Mouse (Mus musculus): ENCODE data around the gene Tkfc. TPM values are rescaled to one million over a fixed set of nuclear protein-coding genes. Genes with fewer than 3 reads are reported as not detected.

The Tkfc gene
- 20.0 and 23.3 TPM in 2 replicates for polyA plus RNA-seq (2014; fragmentation: Nextera tagmentation; extraction: Ambion mirVana)

DNA sequence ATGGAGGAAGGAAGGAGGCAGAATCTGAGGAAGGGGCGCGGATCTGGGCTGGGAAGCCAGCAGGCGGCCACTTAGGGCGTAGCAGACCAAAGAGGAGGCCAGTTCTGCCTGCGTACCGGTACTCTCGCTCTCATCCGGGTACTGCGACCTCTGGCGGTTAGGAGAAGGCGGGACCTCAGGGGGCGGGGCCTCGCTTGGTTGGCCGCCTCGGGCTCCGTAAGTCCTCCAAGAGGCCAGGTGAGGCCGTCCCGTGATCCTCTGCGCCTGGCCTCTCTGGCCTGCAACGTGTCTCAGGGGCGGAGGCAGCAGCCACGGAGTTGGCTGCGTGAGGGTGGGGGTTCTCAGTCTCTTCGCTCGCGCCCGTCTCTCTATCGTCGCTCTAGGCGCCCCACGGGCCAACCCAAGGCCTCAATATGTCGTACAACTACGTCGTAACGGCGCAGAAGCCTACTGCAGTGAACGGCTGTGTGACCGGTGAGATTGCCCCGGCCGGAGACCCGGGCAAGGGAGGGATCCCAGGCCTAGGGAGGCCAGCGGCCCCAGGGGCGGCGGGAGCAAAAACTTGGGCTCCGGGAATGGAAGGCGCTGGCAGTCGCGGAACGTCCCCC lies at the start of gene Tkfc, which contains the start of gene Ddb1:
Gene Tkfc (minus strand): TSS at position 362 of the 608 bp plus-strand sequence.
Gene Ddb1 (plus strand): TSS at position 35 of the 608 bp plus-strand sequence.
- H3K4me3 ChIP-seq (ENCODE audit: low read depth, low read length), result peak within 1 kb of the TSS; percentile 98
- DNase-seq (ENCODE audit: low spot score), result peak; percentile 100
- no peaks in the 10 kb centered on the region for H3K9me3 ChIP-seq (replicated peaks; ENCODE audit: control insufficient read depth, low read length)
- no peaks in the 10 kb centered on the region for H3K27me3 ChIP-seq (ENCODE audit: control insufficient read depth, insufficient read depth, low read length)
- H3K4me1 ChIP-seq (ENCODE audit: control insufficient read depth, insufficient read depth, low read length), result peaks cover 4% of the 10 kb centered on the region; the same call in 1 of the 2 replicates
- H3K36me3 ChIP-seq (replicated peaks; ENCODE audit: control insufficient read depth, insufficient read depth, low read depth, low read length), result peaks cover 4% of the 10 kb centered on the region
- peak within 1 kb of the TSS; percentile 83 for H3K27ac ChIP-seq (replicated peaks; ENCODE audit: low read depth, low read length)
- H3K9ac ChIP-seq (replicated peaks; ENCODE audit: low read length), result peak within 1 kb of the TSS; percentile 97
- peak; percentile 95 for ATAC-seq (replicated peaks; ENCODE audit: insufficient number of reproducible peaks, low FRiP score, low TSS enrichment, low read depth)
- under 1% methylated on average over 49 of the region's 49 CpGs for WGBS
- peak within 1 kb of the TSS; percentile 70 for H3K4me2 ChIP-seq (ENCODE audit: low read depth, low read length)

DNA sequence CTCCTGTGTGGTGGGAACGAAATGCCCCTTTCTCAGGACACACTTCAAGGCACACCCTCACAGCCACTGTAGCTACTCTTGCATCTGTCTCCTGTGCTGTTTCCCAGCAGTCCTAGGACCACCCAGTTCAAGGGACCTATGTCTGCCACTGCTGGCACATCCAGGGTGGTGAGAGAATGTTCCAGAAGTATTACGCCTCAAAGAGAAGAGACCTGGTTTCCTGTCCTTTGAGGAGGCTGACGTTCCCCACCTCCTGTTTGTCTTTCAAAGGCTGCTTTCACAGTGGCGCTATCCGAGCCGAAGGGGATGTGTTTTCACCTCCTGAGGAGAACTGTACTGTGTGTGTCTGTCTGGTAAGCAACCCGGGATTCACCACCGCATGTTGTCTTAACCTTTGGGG lies 42.7 kb upstream of the Tkfc start:
- no peaks in the 10 kb centered on the region for H3K9me3 ChIP-seq (replicated peaks; ENCODE audit: control insufficient read depth, low read length)
- no peak overlapping the region for H3K4me2 ChIP-seq (ENCODE audit: low read depth, low read length)
- ATAC-seq (replicated peaks; ENCODE audit: insufficient number of reproducible peaks, low FRiP score, low TSS enrichment, low read depth), result no peak
- no peak overlapping the region for H3K27ac ChIP-seq (replicated peaks; ENCODE audit: low read depth, low read length)
- no peaks in the 10 kb centered on the region for H3K27me3 ChIP-seq (ENCODE audit: control insufficient read depth, insufficient read depth, low read length)
- 66% methylated on average over 8 of the region's 8 CpGs for WGBS
- H3K4me1 ChIP-seq (ENCODE audit: control insufficient read depth, insufficient read depth, low read length), result no peaks in the 10 kb centered on the region
- no peak overlapping the region for H3K4me3 ChIP-seq (ENCODE audit: low read depth, low read length)
- DNase-seq (ENCODE audit: low spot score), result no peak
- H3K36me3 ChIP-seq (replicated peaks; ENCODE audit: control insufficient read depth, insufficient read depth, low read depth, low read length), result no peaks in the 10 kb centered on the region
- no peak overlapping the region for H3K9ac ChIP-seq (replicated peaks; ENCODE audit: low read length)

DNA sequence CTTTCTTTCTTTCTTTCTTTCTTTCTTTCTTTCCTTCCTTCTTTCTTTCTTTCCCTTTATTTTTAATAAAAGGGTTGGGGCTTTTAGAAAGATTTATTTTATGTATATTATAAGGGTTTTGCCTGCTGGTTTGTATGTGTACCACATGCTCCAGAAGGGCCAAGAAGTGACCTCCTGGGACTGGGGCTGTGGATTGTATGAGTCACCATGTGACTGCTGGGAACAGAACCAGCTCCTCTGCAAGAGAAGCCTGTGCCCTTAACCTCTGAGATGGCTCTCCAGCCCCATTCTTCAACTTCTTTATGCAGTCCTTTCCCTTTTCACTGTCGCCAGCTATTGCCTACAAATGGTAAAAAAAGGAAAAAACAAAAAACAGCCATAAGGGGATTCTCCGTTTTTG lies 40.2 kb upstream of the Tkfc start:
- no peak for ATAC-seq (replicated peaks; ENCODE audit: insufficient number of reproducible peaks, low FRiP score, low TSS enrichment, low read depth)
- WGBS, result 87% methylated on average over 2 of the region's 2 CpGs

DNA sequence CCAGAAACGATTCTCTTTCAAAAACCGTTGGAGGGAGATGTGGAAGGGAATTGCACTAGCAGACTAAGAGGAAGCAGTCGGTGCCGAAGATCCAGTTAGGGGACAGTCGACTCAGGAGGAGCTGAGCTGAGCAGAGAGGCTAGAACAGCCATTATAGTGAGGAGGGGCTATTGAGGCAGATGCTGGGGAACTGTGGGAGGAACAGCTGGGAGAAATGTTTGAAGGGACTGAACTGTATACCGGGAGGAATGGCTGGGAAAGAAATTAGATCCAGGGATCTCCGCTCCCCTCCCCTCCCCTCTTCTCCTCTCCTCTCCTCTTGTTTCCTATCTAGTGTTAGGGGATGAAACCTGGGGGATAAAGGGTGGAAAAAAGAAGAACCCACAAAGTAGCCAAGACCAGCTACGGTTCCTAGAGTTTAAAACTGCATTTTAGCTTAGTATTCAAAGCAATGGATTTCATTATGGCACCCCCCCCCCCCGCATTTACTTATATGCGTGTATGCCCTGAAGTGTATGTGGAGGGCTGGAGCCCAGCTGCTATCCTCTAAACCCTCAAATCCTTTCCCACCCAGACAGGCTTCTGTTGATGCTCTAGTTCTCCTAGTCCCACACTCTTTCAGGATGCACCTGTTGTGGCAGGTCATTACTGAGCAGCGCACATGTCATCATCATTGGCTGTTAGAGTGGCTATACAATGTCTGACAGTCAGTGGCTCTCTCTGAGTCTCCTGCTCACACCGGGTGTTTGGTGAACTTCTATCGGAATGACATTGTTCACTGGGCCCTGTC lies 35.3 kb upstream of the Tkfc start:
- DNase-seq (ENCODE audit: low spot score), result peak; percentile 38
- 0 out of 2 replicates have a peak, but pooled peaks have one; percentile 58 for ATAC-seq (replicated peaks; ENCODE audit: insufficient number of reproducible peaks, low FRiP score, low TSS enrichment, low read depth)
- H3K9ac ChIP-seq (replicated peaks; ENCODE audit: low read length), result peak overlapping the region; percentile 6; the same call in 1 of the 2 replicates
- no peaks in the 10 kb centered on the region for H3K4me1 ChIP-seq (ENCODE audit: control insufficient read depth, insufficient read depth, low read length)
- H3K36me3 ChIP-seq (replicated peaks; ENCODE audit: control insufficient read depth, insufficient read depth, low read depth, low read length), result no peaks in the 10 kb centered on the region
- H3K27me3 ChIP-seq (ENCODE audit: control insufficient read depth, insufficient read depth, low read length), result no peaks in the 10 kb centered on the region
- H3K27ac ChIP-seq (replicated peaks; ENCODE audit: low read depth, low read length), result no peak overlapping the region; the same call in 1 of the 2 replicates
- 41% methylated on average over 13 of the region's 13 CpGs for WGBS
- no peak overlapping the region for H3K4me2 ChIP-seq (ENCODE audit: low read depth, low read length)
- no peaks in the 10 kb centered on the region for H3K9me3 ChIP-seq (replicated peaks; ENCODE audit: control insufficient read depth, low read length)
- no peak overlapping the region for H3K4me3 ChIP-seq (ENCODE audit: low read depth, low read length)

More for the DNA sequence above, 40.2 kb upstream of the Tkfc start:
- H3K9me3 ChIP-seq (replicated peaks; ENCODE audit: control insufficient read depth, low read length), result no peaks in the 10 kb centered on the region
- H3K4me3 ChIP-seq (ENCODE audit: low read depth, low read length), result no peak overlapping the region
- no peaks in the 10 kb centered on the region for H3K36me3 ChIP-seq (replicated peaks; ENCODE audit: control insufficient read depth, insufficient read depth, low read depth, low read length)
- H3K4me1 ChIP-seq (ENCODE audit: control insufficient read depth, insufficient read depth, low read length), result no peaks in the 10 kb centered on the region
- no peak for DNase-seq (ENCODE audit: low spot score)
- H3K27ac ChIP-seq (replicated peaks; ENCODE audit: low read depth, low read length), result no peak overlapping the region
- no peak overlapping the region for H3K9ac ChIP-seq (replicated peaks; ENCODE audit: low read length)
- no peak overlapping the region for H3K4me2 ChIP-seq (ENCODE audit: low read depth, low read length)
- H3K27me3 ChIP-seq (ENCODE audit: control insufficient read depth, insufficient read depth, low read length), result no peaks in the 10 kb centered on the region

DNA sequence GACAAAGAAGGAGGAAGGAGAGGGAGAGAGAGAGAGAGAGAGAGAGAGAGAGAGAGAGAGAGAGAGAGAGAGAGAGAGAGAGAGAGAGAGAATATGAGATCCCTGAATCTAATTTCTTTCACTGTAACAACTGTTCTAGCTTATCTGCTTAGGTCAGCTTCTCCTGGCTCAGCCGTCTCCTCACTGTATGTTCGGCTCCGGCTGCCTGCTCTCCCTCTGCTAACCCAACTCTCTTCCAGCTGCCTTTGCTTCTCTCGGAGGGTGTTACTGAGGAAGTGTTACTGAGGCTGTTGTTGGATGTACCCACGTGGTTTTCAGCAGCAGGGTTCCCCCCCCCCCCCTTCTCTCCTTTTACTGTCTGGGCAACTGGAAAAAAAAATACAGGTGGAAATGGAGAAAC lies 34.6 kb upstream of the Tkfc start:
- H3K4me3 ChIP-seq (ENCODE audit: low read depth, low read length), result no peak overlapping the region
- ATAC-seq (replicated peaks; ENCODE audit: insufficient number of reproducible peaks, low FRiP score, low TSS enrichment, low read depth) (no peak), DNase-seq (ENCODE audit: low spot score) (no peak)
- H3K27me3 ChIP-seq (ENCODE audit: control insufficient read depth, insufficient read depth, low read length), result no peaks in the 10 kb centered on the region
- no peak overlapping the region; the same call in 1 of the 2 replicates for H3K27ac ChIP-seq (replicated peaks; ENCODE audit: low read depth, low read length)
- no peak overlapping the region for H3K4me2 ChIP-seq (ENCODE audit: low read depth, low read length)
- no peaks in the 10 kb centered on the region for H3K9me3 ChIP-seq (replicated peaks; ENCODE audit: control insufficient read depth, low read length)
- peak overlapping the region; percentile 6; the same call in 1 of the 2 replicates for H3K9ac ChIP-seq (replicated peaks; ENCODE audit: low read length)
- H3K4me1 ChIP-seq (ENCODE audit: control insufficient read depth, insufficient read depth, low read length), result no peaks in the 10 kb centered on the region
- WGBS, result 11% methylated on average over 5 of the region's 5 CpGs
- H3K36me3 ChIP-seq (replicated peaks; ENCODE audit: control insufficient read depth, insufficient read depth, low read depth, low read length), result no peaks in the 10 kb centered on the region

DNA sequence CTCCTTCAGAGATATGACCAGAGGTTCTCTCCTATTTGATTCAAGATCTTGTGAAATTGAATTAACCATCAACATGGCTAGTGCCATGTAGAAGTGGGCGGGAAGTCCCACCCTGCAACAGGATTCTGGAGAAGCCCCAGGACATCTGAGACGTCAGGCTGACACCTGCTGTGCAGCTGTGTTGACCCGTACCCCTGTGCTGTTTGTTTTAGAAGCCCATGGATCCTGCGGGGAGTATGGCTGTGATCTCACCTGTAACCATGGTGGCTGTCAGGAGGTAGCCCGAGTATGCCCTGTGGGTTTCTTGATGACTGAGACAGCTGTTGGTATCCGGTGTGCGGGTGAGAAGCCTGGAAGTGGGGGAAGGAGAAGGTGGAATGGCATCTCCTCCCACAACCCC lies 32.4 kb upstream of the Tkfc start:
- Histone ChIP-seq H3K9ac (replicated peaks; ENCODE audit: low read length) (no peak overlapping the region), H3K9me3 (replicated peaks; ENCODE audit: control insufficient read depth, low read length) (no peaks in the 10 kb centered on the region), H3K4me2 (ENCODE audit: low read depth, low read length) (no peak overlapping the region), H3K27ac (replicated peaks; ENCODE audit: low read depth, low read length) (no peak overlapping the region), H3K4me3 (ENCODE audit: low read depth, low read length) (no peak overlapping the region), H3K36me3 (replicated peaks; ENCODE audit: control insufficient read depth, insufficient read depth, low read depth, low read length) (no peaks in the 10 kb centered on the region), H3K27me3 (ENCODE audit: control insufficient read depth, insufficient read depth, low read length) (no peaks in the 10 kb centered on the region), H3K4me1 (ENCODE audit: control insufficient read depth, insufficient read depth, low read length) (0 out of 2 replicates have a peak, but pooled peaks cover 2% of the 10 kb centered on the region)
- ATAC-seq (replicated peaks; ENCODE audit: insufficient number of reproducible peaks, low FRiP score, low TSS enrichment, low read depth) (no peak), DNase-seq (ENCODE audit: low spot score) (no peak)
- 56% methylated on average over 7 of the region's 7 CpGs for WGBS

DNA sequence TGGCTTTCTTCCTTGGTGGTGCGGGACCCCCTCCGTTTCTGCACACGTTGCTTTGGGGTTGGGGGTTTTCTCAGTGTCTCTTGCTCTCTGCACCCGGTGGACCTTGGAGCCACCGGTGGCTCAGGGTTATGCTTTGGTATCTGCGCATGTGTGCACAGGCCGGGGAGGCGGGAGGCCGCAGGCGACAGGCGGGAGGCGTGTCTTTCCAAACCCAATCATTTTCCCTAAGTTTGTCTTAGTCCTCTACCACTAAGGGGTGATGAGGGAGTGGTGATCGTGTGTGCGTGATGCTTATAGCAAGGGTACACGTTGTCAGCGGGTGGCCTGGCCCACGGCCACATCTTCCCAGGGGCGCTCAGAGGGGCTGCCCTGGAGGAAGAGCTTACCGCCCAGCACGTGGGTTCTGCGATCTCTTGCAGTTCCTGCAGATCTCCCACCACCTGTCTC lies 29.4 kb upstream of the Tkfc start:
- no peaks in the 10 kb centered on the region for H3K9me3 ChIP-seq (replicated peaks; ENCODE audit: control insufficient read depth, low read length)
- peak; percentile 67 for DNase-seq (ENCODE audit: low spot score)
- H3K4me2 ChIP-seq (ENCODE audit: low read depth, low read length), result peak overlapping the region; percentile 93
- ATAC-seq (replicated peaks; ENCODE audit: insufficient number of reproducible peaks, low FRiP score, low TSS enrichment, low read depth), result peak; percentile 82
- 0 out of 2 replicates have a peak, but pooled peaks cover 2% of the 10 kb centered on the region for H3K4me1 ChIP-seq (ENCODE audit: control insufficient read depth, insufficient read depth, low read length)
- no peaks in the 10 kb centered on the region for H3K27me3 ChIP-seq (ENCODE audit: control insufficient read depth, insufficient read depth, low read length)
- H3K9ac ChIP-seq (replicated peaks; ENCODE audit: low read length), result peak overlapping the region; percentile 67
- peaks cover 1% of the 10 kb centered on the region; the same call in 1 of the 2 replicates for H3K36me3 ChIP-seq (replicated peaks; ENCODE audit: control insufficient read depth, insufficient read depth, low read depth, low read length)
- H3K27ac ChIP-seq (replicated peaks; ENCODE audit: low read depth, low read length), result peak overlapping the region; percentile 13; the same call in 1 of the 2 replicates
- H3K4me3 ChIP-seq (ENCODE audit: low read depth, low read length), result peak overlapping the region; percentile 40
- 2% methylated on average over 21 of the region's 21 CpGs for WGBS

Measured in embryonic facial prominence, embryonic 11.5 days (tissue).